Mouse (Mus musculus): ENCODE measurements around the gene Slc22a15. TPM values are rescaled to one million over a fixed set of nuclear protein-coding genes. Genes with fewer than 3 reads are reported as not detected.

The Slc22a15 gene
- total and polyA plus RNA-seq, 2 experiments from 2014 or later = 5.7 to 12.5 TPM

DNA sequence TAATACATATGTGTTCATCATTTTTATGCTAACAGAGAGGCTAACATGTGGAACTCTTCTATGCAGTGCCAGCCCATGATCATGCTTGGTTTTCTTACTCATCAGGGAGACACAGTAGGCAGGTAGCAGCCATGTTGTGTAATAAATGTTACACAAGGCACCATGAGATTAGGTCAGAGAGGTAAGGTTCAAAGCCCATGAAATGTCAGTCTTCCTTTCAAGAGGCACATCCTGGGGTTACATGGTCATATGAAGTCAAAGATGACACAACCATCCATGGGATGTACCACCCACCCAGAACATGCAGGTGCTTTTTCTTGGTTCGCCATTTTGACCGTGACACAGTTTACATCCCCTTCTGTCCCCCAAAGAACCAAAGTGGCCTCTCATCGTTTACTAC, 5.7 kb downstream of the Slc22a15 start:
- TF ChIP-seq CTCF (IDR thresholded peaks at IDR 0.05; ENCODE audit: low read depth) = no peak
- no peaks in the 10 kb centered on the region for H3K36me3 ChIP-seq (ENCODE audit: insufficient read depth, low read length)
- H3K27me3 ChIP-seq (ENCODE audit: insufficient read depth, low read length) = no peaks in the 10 kb centered on the region
- H3K27ac ChIP-seq = no peak overlapping the region
- H3K9ac ChIP-seq (replicated peaks; ENCODE audit: low read length) = no peak overlapping the region
- DNase-seq (ENCODE audit: low spot score) (no peak), ATAC-seq (no peak)
- no peak overlapping the region for H3K4me3 ChIP-seq (ENCODE audit: low read length)
- H3K9me3 ChIP-seq (ENCODE audit: low read length) = no peaks in the 10 kb centered on the region
- H3K4me1 ChIP-seq (ENCODE audit: insufficient read depth, low read length) = peaks cover 14% of the 10 kb centered on the region
- 94% methylated on average over 3 of the region's 3 CpGs for WGBS
- no peak overlapping the region for H3K4me2 ChIP-seq (ENCODE audit: low read depth, low read length)

DNA sequence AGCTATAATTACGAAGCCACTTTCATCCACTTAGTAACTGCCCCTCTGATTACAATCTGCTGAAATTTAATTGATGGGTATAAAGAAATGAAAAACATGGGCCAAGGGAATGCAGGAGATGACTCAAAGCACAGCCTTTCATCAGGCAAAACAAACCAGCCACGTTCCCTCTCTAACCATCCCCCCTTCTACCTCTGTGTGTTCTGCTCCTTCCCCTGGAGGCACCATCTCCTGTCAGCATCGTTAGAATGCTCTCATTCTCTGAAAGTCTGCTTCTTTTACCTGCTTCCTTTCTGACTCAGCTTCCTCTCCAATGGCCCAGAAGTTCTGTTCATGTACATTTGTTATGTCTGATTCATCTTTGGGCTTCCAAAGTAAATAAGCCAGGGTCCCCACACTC, 6.6 kb downstream of the Slc22a15 start:
- no peaks in the 10 kb centered on the region for H3K9me3 ChIP-seq (ENCODE audit: low read length)
- H3K9ac ChIP-seq (replicated peaks; ENCODE audit: low read length) = no peak overlapping the region
- WGBS = 35% methylated on average over 3 of the region's 3 CpGs
- H3K4me1 ChIP-seq (ENCODE audit: insufficient read depth, low read length) = peaks cover 7% of the 10 kb centered on the region; the same call in 1 of the 2 replicates
- DNase-seq (ENCODE audit: low spot score) (no peak), ATAC-seq (no peak; the same call in 1 of the 2 replicates)
- H3K4me2 ChIP-seq (ENCODE audit: low read depth, low read length) = no peak overlapping the region
- no peaks in the 10 kb centered on the region for H3K36me3 ChIP-seq (ENCODE audit: insufficient read depth, low read length)
- TF ChIP-seq CTCF (IDR thresholded peaks at IDR 0.05; ENCODE audit: low read depth) = no peak
- H3K27ac ChIP-seq = no peak overlapping the region
- H3K4me3 ChIP-seq (ENCODE audit: low read length) = no peak overlapping the region
- H3K27me3 ChIP-seq (ENCODE audit: insufficient read depth, low read length) = no peaks in the 10 kb centered on the region

DNA sequence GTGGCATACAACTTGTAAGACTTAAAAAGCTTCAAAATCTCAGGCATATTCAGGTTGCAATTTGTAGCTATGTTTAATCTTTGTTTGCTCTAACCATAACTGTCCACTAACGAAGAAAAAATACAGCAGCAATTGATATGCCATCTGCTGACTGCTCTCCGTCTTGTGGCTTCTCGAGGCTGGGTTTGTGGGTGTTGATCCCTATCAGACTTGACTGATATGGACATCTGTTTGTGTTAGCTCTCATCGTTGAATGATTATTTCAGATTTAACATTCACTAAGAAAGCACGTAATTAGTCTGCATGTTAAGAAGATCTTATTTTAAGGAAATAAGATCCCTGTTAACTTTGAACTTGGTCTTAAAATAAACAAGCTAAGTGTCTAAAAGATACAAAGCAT, 7.7 kb downstream of the Slc22a15 start:
- no peak overlapping the region for H3K27ac ChIP-seq
- TF ChIP-seq CTCF (IDR thresholded peaks at IDR 0.05; ENCODE audit: low read depth) = no peak
- no peaks in the 10 kb centered on the region for H3K9me3 ChIP-seq (ENCODE audit: low read length)
- H3K4me2 ChIP-seq (ENCODE audit: low read depth, low read length) = no peak overlapping the region
- no peaks in the 10 kb centered on the region for H3K36me3 ChIP-seq (ENCODE audit: insufficient read depth, low read length)
- H3K27me3 ChIP-seq (ENCODE audit: insufficient read depth, low read length) = no peaks in the 10 kb centered on the region
- no peak for DNase-seq (ENCODE audit: low spot score)
- H3K4me1 ChIP-seq (ENCODE audit: insufficient read depth, low read length) = no peaks in the 10 kb centered on the region
- no peak overlapping the region for H3K4me3 ChIP-seq (ENCODE audit: low read length)
- H3K9ac ChIP-seq (replicated peaks; ENCODE audit: low read length) = no peak overlapping the region
- WGBS = 59% methylated on average over 5 of the region's 5 CpGs
- no peak for ATAC-seq

DNA sequence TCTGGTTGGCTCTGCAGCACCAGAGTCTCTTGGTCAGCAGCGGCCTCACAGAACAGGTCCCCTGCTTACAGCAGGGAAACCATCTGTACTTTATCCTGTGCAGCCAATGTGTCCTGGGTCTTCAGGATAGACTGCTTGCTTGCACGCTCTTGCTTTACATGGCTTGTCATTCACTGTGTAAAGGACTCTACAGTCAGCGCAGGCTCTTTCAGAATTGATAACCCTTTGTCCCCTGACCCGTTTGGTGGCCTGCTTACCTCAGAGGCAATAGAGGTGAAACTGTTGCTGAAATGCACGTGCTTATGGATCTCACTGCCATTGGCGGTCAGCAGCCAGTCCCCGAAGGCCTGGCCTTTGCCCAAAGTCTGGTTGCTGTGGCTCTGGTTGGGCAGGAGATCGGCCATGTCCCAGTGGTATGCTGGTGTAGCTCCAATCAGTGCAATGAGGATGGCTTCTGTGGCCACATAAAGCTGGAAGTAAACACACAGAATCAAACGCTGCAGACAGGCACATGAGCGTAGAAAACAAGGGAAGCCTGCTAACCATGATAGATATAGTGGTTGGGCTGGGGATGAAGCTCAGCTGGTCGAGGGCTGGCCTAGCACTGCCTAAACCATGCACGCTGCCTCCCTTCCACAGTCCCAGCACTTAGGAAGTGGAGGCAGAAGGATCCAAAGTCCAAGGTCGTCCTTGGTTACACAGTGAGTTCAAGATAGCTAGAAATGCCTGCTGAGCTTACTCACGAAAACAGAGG, 9.0 kb downstream of the Slc22a15 start:
- DNase-seq (ENCODE audit: low spot score) = no peak
- Histone ChIP-seq H3K36me3 (ENCODE audit: insufficient read depth, low read length) (no peaks in the 10 kb centered on the region), H3K27me3 (ENCODE audit: insufficient read depth, low read length) (no peaks in the 10 kb centered on the region), H3K4me2 (ENCODE audit: low read depth, low read length) (no peak overlapping the region), H3K9ac (replicated peaks; ENCODE audit: low read length) (no peak overlapping the region), H3K27ac (no peak overlapping the region), H3K4me1 (ENCODE audit: insufficient read depth, low read length) (no peaks in the 10 kb centered on the region), H3K9me3 (ENCODE audit: low read length) (no peaks in the 10 kb centered on the region), H3K4me3 (ENCODE audit: low read length) (no peak overlapping the region)
- no peak for TF ChIP-seq CTCF (IDR thresholded peaks at IDR 0.05; ENCODE audit: low read depth)
- ATAC-seq = peak; percentile 36; the same call in 1 of the 2 replicates
- 84% methylated on average over 14 of the region's 14 CpGs for WGBS

DNA sequence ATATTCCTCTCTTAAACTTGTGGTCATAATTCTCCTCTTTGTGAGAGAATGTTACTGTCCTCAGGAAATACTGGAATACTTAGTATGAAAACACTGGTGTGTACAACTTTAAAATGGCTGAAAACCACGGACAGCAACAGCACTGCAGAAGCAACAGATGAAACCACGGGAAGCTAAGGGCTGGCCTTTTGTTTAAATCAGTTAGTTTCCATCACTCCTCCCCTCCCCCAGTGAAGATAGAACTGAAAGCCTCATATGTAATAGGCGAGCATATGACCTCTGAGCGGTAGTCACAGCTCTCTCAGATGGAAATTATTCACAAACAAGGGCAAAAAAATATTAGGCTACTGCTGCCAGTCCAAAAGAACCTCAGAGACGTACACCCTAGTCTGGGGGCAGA, 10.0 kb downstream of the Slc22a15 start:
- no peaks in the 10 kb centered on the region for H3K4me1 ChIP-seq (ENCODE audit: insufficient read depth, low read length)
- no peak overlapping the region for H3K27ac ChIP-seq
- no peak for ATAC-seq
- no peaks in the 10 kb centered on the region for H3K9me3 ChIP-seq (ENCODE audit: low read length)
- H3K4me2 ChIP-seq (ENCODE audit: low read depth, low read length) = no peak overlapping the region
- no peak for DNase-seq (ENCODE audit: low spot score)
- no peaks in the 10 kb centered on the region for H3K36me3 ChIP-seq (ENCODE audit: insufficient read depth, low read length)
- no peaks in the 10 kb centered on the region for H3K27me3 ChIP-seq (ENCODE audit: insufficient read depth, low read length)
- H3K4me3 ChIP-seq (ENCODE audit: low read length) = no peak overlapping the region
- WGBS = 84% methylated on average over 5 of the region's 5 CpGs
- no peak for TF ChIP-seq CTCF (IDR thresholded peaks at IDR 0.05; ENCODE audit: low read depth)
- H3K9ac ChIP-seq (replicated peaks; ENCODE audit: low read length) = no peak overlapping the region

DNA sequence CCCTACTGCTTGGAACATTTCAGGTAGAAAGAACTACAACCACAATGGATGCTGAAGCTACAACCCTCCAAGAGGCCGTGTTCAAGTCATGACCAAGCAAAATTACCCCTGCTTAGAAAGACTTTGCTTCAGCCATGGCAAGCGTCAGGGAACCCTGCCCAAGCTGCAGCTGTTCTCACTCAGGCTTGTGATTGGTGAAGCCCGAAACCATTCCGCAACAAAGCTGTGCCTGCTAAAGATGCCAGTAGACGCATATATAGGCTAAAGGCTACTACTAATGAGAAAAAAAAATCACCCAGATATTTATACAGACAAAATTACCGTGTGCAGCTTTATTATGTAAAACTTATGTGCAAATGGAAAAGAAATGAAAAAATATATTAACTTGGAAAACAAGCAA, 12.2 kb downstream of the Slc22a15 start:
- no peaks in the 10 kb centered on the region for H3K27me3 ChIP-seq (ENCODE audit: insufficient read depth, low read length)
- H3K27ac ChIP-seq = no peak overlapping the region
- H3K4me1 ChIP-seq (ENCODE audit: insufficient read depth, low read length) = no peaks in the 10 kb centered on the region
- no peaks in the 10 kb centered on the region for H3K36me3 ChIP-seq (ENCODE audit: insufficient read depth, low read length)
- DNase-seq (ENCODE audit: low spot score) = peak; percentile 27
- WGBS = 70% methylated on average over 6 of the region's 6 CpGs
- H3K9me3 ChIP-seq (ENCODE audit: low read length) = no peaks in the 10 kb centered on the region
- TF ChIP-seq CTCF (IDR thresholded peaks at IDR 0.05; ENCODE audit: low read depth) = no peak
- H3K4me3 ChIP-seq (ENCODE audit: low read length) = no peak overlapping the region
- no peak for ATAC-seq
- no peak overlapping the region for H3K9ac ChIP-seq (replicated peaks; ENCODE audit: low read length)
- H3K4me2 ChIP-seq (ENCODE audit: low read depth, low read length) = no peak overlapping the region

DNA sequence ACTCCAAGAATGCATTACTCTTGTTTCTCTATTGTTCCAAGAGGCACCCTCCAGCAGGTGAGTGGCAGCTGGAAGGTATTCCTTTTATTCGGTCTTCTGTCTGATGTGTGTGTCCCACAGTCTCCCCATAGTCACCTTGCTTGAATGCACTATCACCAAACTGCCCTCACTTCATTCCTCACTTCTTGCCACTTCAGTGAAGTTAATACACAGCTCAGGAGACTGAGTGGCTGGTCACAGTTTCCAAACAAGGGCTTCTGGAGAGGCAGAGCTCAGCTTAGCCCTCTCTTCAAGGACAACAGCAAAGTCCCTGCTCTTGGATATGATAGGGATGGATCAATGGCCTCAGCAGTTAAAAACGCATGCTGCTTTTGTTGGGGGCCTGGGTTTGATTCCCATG, 17.2 kb downstream of the Slc22a15 start:
- Histone ChIP-seq H3K4me3 (ENCODE audit: low read length) (no peak overlapping the region), H3K4me2 (ENCODE audit: low read depth, low read length) (no peak overlapping the region), H3K9me3 (ENCODE audit: low read length) (no peaks in the 10 kb centered on the region), H3K27ac (no peak overlapping the region), H3K9ac (replicated peaks; ENCODE audit: low read length) (no peak overlapping the region), H3K27me3 (ENCODE audit: insufficient read depth, low read length) (no peaks in the 10 kb centered on the region), H3K36me3 (ENCODE audit: insufficient read depth, low read length) (no peaks in the 10 kb centered on the region), H3K4me1 (ENCODE audit: insufficient read depth, low read length) (no peaks in the 10 kb centered on the region)
- ATAC-seq = no peak
- no peak for DNase-seq (ENCODE audit: low spot score)
- WGBS = 62% methylated on average over 2 of the region's 2 CpGs
- TF ChIP-seq CTCF (IDR thresholded peaks at IDR 0.05; ENCODE audit: low read depth) = no peak
